Mouse (Mus musculus): ENCODE results near the gene Bpifb9b. TPM values are rescaled to one million over a fixed set of nuclear protein-coding genes. Genes with fewer than 3 reads are reported as not detected.

Bpifb9b gene
- not detected for polyA plus RNA-seq (2017; shearing (Covaris generic))

GRCm38 (mm10) chr2:154306927-154307326, at the start of gene Bpifb9b:
Gene Bpifb9b (plus strand): TSS chr2:154307227.

GRCm38 (mm10) chr2:154257554-154257953, 49.5 kb upstream of the Bpifb9b start, which contains the start of gene Bpifb9a:
Gene Bpifb9a (plus strand): TSS chr2:154257854.

Other genes with a start within 250 kb of the Bpifb9b start
- not detected for gene Bpifa3, start 176.9 kb upstream of the Bpifb9b start, polyA plus RNA-seq (2017; shearing (Covaris generic))
- not detected for gene Bpifa1, start 164.3 kb upstream of the Bpifb9b start, polyA plus RNA-seq (2017; shearing (Covaris generic))
- gene Bpifa5, start 144.6 kb upstream of the Bpifb9b start, polyA plus RNA-seq (2017; shearing (Covaris generic)): not detected
- gene Bpifb1, start 116.4 kb upstream of the Bpifb9b start, polyA plus RNA-seq (2017; shearing (Covaris generic)): not detected
- not detected for gene Bpifb5, start 83.5 kb upstream of the Bpifb9b start, polyA plus RNA-seq (2017; shearing (Covaris generic))
- gene Bpifb9a, start 49.4 kb upstream of the Bpifb9b start, polyA plus RNA-seq (2017; shearing (Covaris generic)): not detected
- gene Cdk5rap1, start 65.8 kb downstream of the Bpifb9b start, polyA plus RNA-seq (2017; shearing (Covaris generic)): 12.8 TPM
- not detected for gene Snta1, start 100.9 kb downstream of the Bpifb9b start, polyA plus RNA-seq (2017; shearing (Covaris generic))
- 23.1 TPM for gene Cbfa2t2, start 129.3 kb downstream of the Bpifb9b start, polyA plus RNA-seq (2017; shearing (Covaris generic))
- not detected for gene 1700003F12Rik, start 239.9 kb downstream of the Bpifb9b start, polyA plus RNA-seq (2017; shearing (Covaris generic))
- not detected for gene Actl10, start 244.5 kb downstream of the Bpifb9b start, polyA plus RNA-seq (2017; shearing (Covaris generic))